Mouse (Mus musculus) cerebellum, adult 2 months (tissue): ENCODE measurements around the gene Hist1h4h. TPM values are rescaled to one million over a fixed set of nuclear protein-coding genes. Genes with fewer than 3 reads are reported as not detected.
A peak's percentile ranks its signal among the peaks of the same experiment; 100 is the strongest.

ENCODE experiments used
- DNase-seq, 2 experiments: peaks; one replicate each; pipeline ENCODE4 v3.0.0; 2021
- H3K27ac ChIP-seq: fragments of 200-500 bp; 2 replicates; pipeline ENCODE4 v1.5.1; 2012; ENCODE audit warnings: low read length, control low read depth, inconsistent platforms; ENCODE audit not compliant: insufficient read depth
- H3K27me3 ChIP-seq: fragments of 200-500 bp; 2 replicates; pipeline ENCODE4 v1.6.1; 2012; ENCODE audit warnings: inconsistent platforms, mild to moderate bottlenecking, low read length, moderate library complexity; ENCODE audit not compliant: control insufficient read depth, insufficient read depth
- H3K4me1 ChIP-seq: fragments of 200-500 bp; 2 replicates; pipeline ENCODE4 v1.6.1; 2011; ENCODE audit warnings: low read length; ENCODE audit not compliant: control insufficient read depth, insufficient read depth
- H3K4me3 ChIP-seq: fragments of 200-500 bp; replicated peaks from 2 replicates; pipeline ENCODE3; 2011; ENCODE audit warnings: mild to moderate bottlenecking, low read depth, low read length, control low read depth; ENCODE audit not compliant: insufficient read depth
- CTCF ChIP-seq: fragments of 200-500 bp; IDR thresholded peaks from 2 replicates; pipeline ENCODE4 v1.5.1; 2011; ENCODE audit warnings: low read depth, mild to moderate bottlenecking, control low read depth, low read length, moderate library complexity, borderline replicate concordance; ENCODE audit not compliant: insufficient read depth
- POLR2A ChIP-seq: fragments of 200-500 bp; IDR thresholded peaks from 2 replicates; pipeline ENCODE4 v1.6.1; 2011; ENCODE audit warnings: low read length, control low read depth, borderline replicate concordance; ENCODE audit not compliant: insufficient read depth
- WGBS: fragments of 180-500 bp; shearing (Covaris S2); methylation state at CpG from one replicate; pipeline ENCODE4 v1.1.7; 2018; 5-methylcytosine and 5-hydroxymethylcytosine counted together
- polyA plus RNA-seq: library from polyadenylated mRNA; depleted of rRNA; stranded (reverse); fragments of >200 nt; gene quantifications from 2 replicates; pipeline ENCODE4 v1.2.3, GENCODE M21; 2012

Gene Hist1h4h
- polyA plus RNA-seq, 1 experiment = 33.0 TPM

- no peak for TF ChIP-seq CTCF
- under 1% methylated on average over 19 of the region's 19 CpGs for WGBS
- peak; percentile 74 to 82 for DNase-seq
- Histone ChIP-seq H3K27me3 (no peaks in the 10 kb centered on the region), H3K4me3 (peak overlapping the region; percentile 63), H3K27ac (no peak overlapping the region), H3K4me1 (no peaks in the 10 kb centered on the region)
Observed at GRCm38 (mm10) chr13:23516822-23517602, 13.8 kb upstream of the Hist1h4h start.

- H3K27ac ChIP-seq = no peak overlapping the region
Observed at GRCm38 (mm10) chr13:23517603-23518294, 13.1 kb upstream of the Hist1h4h start.

DNA sequence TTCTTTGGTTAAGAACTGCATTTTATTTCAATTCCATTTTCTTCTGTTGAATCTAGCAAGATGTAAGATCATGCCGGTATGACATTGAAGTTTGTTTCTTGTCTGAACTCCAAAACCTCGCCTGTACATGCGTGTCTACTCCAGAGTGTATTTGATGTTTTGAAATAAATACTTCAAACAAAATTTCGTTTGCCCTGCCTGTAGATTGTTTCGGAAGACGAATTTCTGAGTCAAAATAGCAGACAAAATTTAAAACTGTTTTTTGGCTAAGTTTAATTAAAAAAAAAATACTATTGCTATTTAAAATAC lies 12.6 kb upstream of the Hist1h4h start:
- no peak overlapping the region for H3K27ac ChIP-seq
- DNase-seq = no peak
- TF ChIP-seq CTCF (no peak), POLR2A (no peak)
- no peaks in the 10 kb centered on the region for H3K27me3 ChIP-seq
- H3K4me1 ChIP-seq = no peaks in the 10 kb centered on the region
- peak overlapping the region; percentile 48 for H3K4me3 ChIP-seq
- WGBS = under 1% methylated on average over 6 of the region's 6 CpGs

More at GRCm38 (mm10) chr13:23517603-23518294, 13.1 kb upstream of the Hist1h4h start:
- DNase-seq = peak; percentile 83 to 92
- Histone ChIP-seq H3K27me3 (no peaks in the 10 kb centered on the region), H3K4me3 (peak overlapping the region; percentile 63), H3K4me1 (no peaks in the 10 kb centered on the region)
- WGBS = under 1% methylated on average over 27 of the region's 27 CpGs
- no peak for TF ChIP-seq POLR2A
- no peak for TF ChIP-seq CTCF

DNA sequence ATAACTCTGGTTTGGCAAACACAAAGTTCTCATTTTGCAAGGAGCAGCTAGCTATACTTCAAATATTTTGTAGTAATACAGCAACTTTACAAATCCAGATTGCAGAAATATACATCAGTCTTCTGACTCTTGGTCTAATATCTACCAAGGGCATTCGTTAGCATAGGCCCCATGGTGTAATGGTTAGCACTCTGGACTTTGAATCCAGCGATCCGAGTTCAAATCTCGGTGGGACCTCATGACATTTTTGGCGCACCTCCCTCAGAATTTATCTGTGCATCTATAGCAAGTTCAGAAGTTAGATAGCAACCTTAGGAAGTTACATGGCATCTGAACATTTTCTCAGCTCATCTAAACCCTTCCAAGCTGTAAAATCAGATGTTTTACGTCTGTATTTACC lies 12.0 kb upstream of the Hist1h4h start:
- TF ChIP-seq CTCF (no peak), POLR2A (no peak)
- DNase-seq = peak; percentile 75 to 81
- no peak overlapping the region for H3K27ac ChIP-seq
- peak overlapping the region; percentile 18 for H3K4me3 ChIP-seq
- WGBS = 0% methylated on average over 6 of the region's 6 CpGs
- no peaks in the 10 kb centered on the region for H3K4me1 ChIP-seq
- no peaks in the 10 kb centered on the region for H3K27me3 ChIP-seq

- H3K4me1 ChIP-seq = no peaks in the 10 kb centered on the region
- 2% methylated on average over 10 of the region's 10 CpGs for WGBS
- no peak overlapping the region for H3K27ac ChIP-seq
- no peaks in the 10 kb centered on the region for H3K27me3 ChIP-seq
- DNase-seq = peak; percentile 76 to 79
- TF ChIP-seq CTCF (no peak), POLR2A (no peak)
- peak overlapping the region; percentile 42 for H3K4me3 ChIP-seq
Observed at GRCm38 (mm10) chr13:23519416-23519815, 11.4 kb upstream of the Hist1h4h start.

DNA sequence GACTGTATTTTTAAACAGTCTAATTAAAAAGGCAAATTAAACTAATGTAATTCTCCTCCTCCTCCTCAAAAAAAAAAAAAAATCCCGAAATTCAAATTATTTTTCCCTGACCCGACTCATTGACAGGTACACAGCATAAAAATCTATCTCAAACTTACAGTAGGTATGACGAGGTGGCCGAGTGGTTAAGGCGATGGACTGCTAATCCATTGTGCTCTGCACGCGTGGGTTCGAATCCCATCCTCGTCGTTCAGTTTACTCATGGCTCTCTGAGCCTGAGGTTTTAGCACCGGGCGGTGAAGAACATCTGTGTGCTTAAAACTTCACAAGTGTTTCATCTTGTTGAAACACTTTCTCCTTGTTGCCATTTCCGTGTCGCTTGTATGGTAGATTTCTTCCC lies 9.1 kb upstream of the Hist1h4h start:
- no peak for TF ChIP-seq POLR2A
- no peak for TF ChIP-seq CTCF
- Histone ChIP-seq H3K4me3 (no peak overlapping the region), H3K27me3 (no peaks in the 10 kb centered on the region), H3K27ac (no peak overlapping the region), H3K4me1 (no peaks in the 10 kb centered on the region)
- peak; percentile 73 to 77 for DNase-seq
- WGBS = 5% methylated on average over 14 of the region's 14 CpGs

- DNase-seq = no peak
- H3K27ac ChIP-seq = no peak overlapping the region
- WGBS = 48% methylated on average over 5 of the region's 5 CpGs
- TF ChIP-seq CTCF = no peak
- no peaks in the 10 kb centered on the region for H3K27me3 ChIP-seq
- no peak overlapping the region for H3K4me3 ChIP-seq
- H3K4me1 ChIP-seq = no peaks in the 10 kb centered on the region
Observed at GRCm38 (mm10) chr13:23523976-23524375, 6.9 kb upstream of the Hist1h4h start.

GRCm38 (mm10) chr13:23524654-23525053 lies 6.2 kb upstream of the Hist1h4h start:
- H3K4me3 ChIP-seq = no peak overlapping the region
- WGBS = 6% methylated on average over 5 of the region's 5 CpGs
- TF ChIP-seq CTCF = peak; percentile 85
- no peak for TF ChIP-seq POLR2A
- no peak overlapping the region for H3K27ac ChIP-seq
- H3K27me3 ChIP-seq = no peaks in the 10 kb centered on the region
- DNase-seq = peak; percentile 69 to 71
- no peaks in the 10 kb centered on the region for H3K4me1 ChIP-seq
